Mouse (Mus musculus): ENCODE data around the gene Gm20388. TPM values are rescaled to one million over a fixed set of nuclear protein-coding genes. Genes with fewer than 3 reads are reported as not detected.

Gene Gm20388
- polyA plus RNA-seq, 1 experiment from 2014 or later: 1.4 TPM

GRCm38 (mm10) chr8:120470170-120470569, 559.5 kb downstream of the Gm20388 start:
- H3K27ac ChIP-seq (ENCODE audit: low read length): no peak overlapping the region
- H3K4me3 ChIP-seq (ENCODE audit: low read depth, low read length): no peak overlapping the region
- peaks cover 36% of the 10 kb centered on the region for H3K4me1 ChIP-seq (ENCODE audit: control insufficient read depth, low read depth, low read length)
- 73% methylated on average over 12 of the region's 12 CpGs for WGBS (ENCODE audit: insufficient replicate concordance)
- no peak overlapping the region for H3K9ac ChIP-seq (ENCODE audit: low read depth, low read length)
- no peak for ATAC-seq (ENCODE audit: low read depth)
- H3K4me2 ChIP-seq (ENCODE audit: low read depth, low read length): no peak overlapping the region
- peaks cover 8% of the 10 kb centered on the region; the same call in 1 of the 2 replicates for H3K27me3 ChIP-seq (ENCODE audit: control insufficient read depth, insufficient read depth, low read depth, low read length)
- no peaks in the 10 kb centered on the region for H3K36me3 ChIP-seq (ENCODE audit: control insufficient read depth, insufficient read depth)
- H3K9me3 ChIP-seq (replicated peaks; ENCODE audit: control insufficient read depth, low read length): no peaks in the 10 kb centered on the region

- Histone ChIP-seq H3K27ac (ENCODE audit: low read length) (no peak overlapping the region), H3K4me1 (ENCODE audit: control insufficient read depth, low read depth, low read length) (peaks cover 44% of the 10 kb centered on the region), H3K36me3 (ENCODE audit: control insufficient read depth, insufficient read depth) (no peaks in the 10 kb centered on the region), H3K27me3 (ENCODE audit: control insufficient read depth, insufficient read depth, low read depth, low read length) (peaks cover 8% of the 10 kb centered on the region; the same call in 1 of the 2 replicates), H3K4me2 (ENCODE audit: low read depth, low read length) (no peak overlapping the region), H3K9ac (ENCODE audit: low read depth, low read length) (no peak overlapping the region), H3K9me3 (replicated peaks; ENCODE audit: control insufficient read depth, low read length) (no peaks in the 10 kb centered on the region), H3K4me3 (ENCODE audit: low read depth, low read length) (no peak overlapping the region)
- no peak for ATAC-seq (ENCODE audit: low read depth)
- WGBS (ENCODE audit: insufficient replicate concordance): 18% methylated on average over 7 of the region's 7 CpGs
These were observed 560.5 kb downstream of the Gm20388 start for GRCm38 (mm10) chr8:120471166-120471565.

GRCm38 (mm10) chr8:120471752-120472151, 561.1 kb downstream of the Gm20388 start:
- peaks cover 7% of the 10 kb centered on the region; the same call in 1 of the 2 replicates for H3K27me3 ChIP-seq (ENCODE audit: control insufficient read depth, insufficient read depth, low read depth, low read length)
- H3K9me3 ChIP-seq (replicated peaks; ENCODE audit: control insufficient read depth, low read length): no peaks in the 10 kb centered on the region
- no peak overlapping the region for H3K4me2 ChIP-seq (ENCODE audit: low read depth, low read length)
- WGBS (ENCODE audit: insufficient replicate concordance): 61% methylated on average over 2 of the region's 2 CpGs
- no peak overlapping the region for H3K4me3 ChIP-seq (ENCODE audit: low read depth, low read length)
- no peak overlapping the region for H3K9ac ChIP-seq (ENCODE audit: low read depth, low read length)
- no peak for ATAC-seq (ENCODE audit: low read depth)
- H3K4me1 ChIP-seq (ENCODE audit: control insufficient read depth, low read depth, low read length): peaks cover 50% of the 10 kb centered on the region
- H3K36me3 ChIP-seq (ENCODE audit: control insufficient read depth, insufficient read depth): no peaks in the 10 kb centered on the region
- H3K27ac ChIP-seq (ENCODE audit: low read length): no peak overlapping the region

GRCm38 (mm10) chr8:120472230-120472629, 561.6 kb downstream of the Gm20388 start:
- Histone ChIP-seq H3K4me3 (ENCODE audit: low read depth, low read length) (no peak overlapping the region), H3K36me3 (ENCODE audit: control insufficient read depth, insufficient read depth) (no peaks in the 10 kb centered on the region), H3K9me3 (replicated peaks; ENCODE audit: control insufficient read depth, low read length) (no peaks in the 10 kb centered on the region), H3K4me2 (ENCODE audit: low read depth, low read length) (no peak overlapping the region), H3K9ac (ENCODE audit: low read depth, low read length) (no peak overlapping the region), H3K27me3 (ENCODE audit: control insufficient read depth, insufficient read depth, low read depth, low read length) (0 out of 2 replicates have a peak, but pooled peaks cover 2% of the 10 kb centered on the region), H3K4me1 (ENCODE audit: control insufficient read depth, low read depth, low read length) (peaks cover 54% of the 10 kb centered on the region), H3K27ac (ENCODE audit: low read length) (no peak overlapping the region)
- no peak for ATAC-seq (ENCODE audit: low read depth)
- 69% methylated on average over 16 of the region's 16 CpGs for WGBS (ENCODE audit: insufficient replicate concordance)

DNA sequence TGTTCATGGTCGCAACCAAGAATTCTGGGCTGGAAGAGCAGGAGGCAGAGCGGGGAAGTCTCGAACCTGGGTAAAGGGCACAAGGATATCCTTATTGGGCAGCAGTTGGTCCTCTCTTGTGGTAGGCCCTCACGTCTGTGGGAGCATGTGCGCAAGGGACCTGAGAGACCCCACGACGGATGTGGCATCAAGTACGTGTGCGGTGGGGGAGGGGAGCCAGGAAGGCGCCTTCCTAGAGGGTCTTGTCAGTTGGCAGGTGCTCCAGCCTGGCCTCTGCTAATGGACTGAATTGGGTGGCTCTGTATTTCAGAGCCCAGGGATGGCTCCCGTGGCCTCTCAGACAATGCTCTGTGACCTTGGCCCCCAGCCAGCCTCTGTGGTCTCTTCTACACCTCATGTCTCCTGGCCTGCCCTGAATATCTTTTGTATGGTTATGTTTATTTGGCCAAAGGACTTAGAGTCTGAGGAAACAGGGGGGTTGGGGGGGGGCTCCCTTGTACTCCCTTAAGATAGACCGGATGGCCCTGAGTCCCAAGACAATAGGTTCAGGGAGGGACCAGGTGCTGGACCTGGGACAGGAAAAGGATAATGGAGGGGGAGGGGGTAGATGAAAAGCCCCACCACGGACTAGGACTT, 563.2 kb downstream of the Gm20388 start:
- Histone ChIP-seq H3K9ac (ENCODE audit: low read depth, low read length) (no peak overlapping the region), H3K27me3 (ENCODE audit: control insufficient read depth, insufficient read depth, low read depth, low read length) (0 out of 2 replicates have a peak, but pooled peaks cover 2% of the 10 kb centered on the region), H3K4me1 (ENCODE audit: control insufficient read depth, low read depth, low read length) (peaks cover 62% of the 10 kb centered on the region), H3K36me3 (ENCODE audit: control insufficient read depth, insufficient read depth) (no peaks in the 10 kb centered on the region), H3K27ac (ENCODE audit: low read length) (no peak overlapping the region), H3K4me3 (ENCODE audit: low read depth, low read length) (no peak overlapping the region), H3K4me2 (ENCODE audit: low read depth, low read length) (no peak overlapping the region), H3K9me3 (replicated peaks; ENCODE audit: control insufficient read depth, low read length) (no peaks in the 10 kb centered on the region)
- WGBS (ENCODE audit: insufficient replicate concordance): 67% methylated on average over 13 of the region's 13 CpGs
- no peak for ATAC-seq (ENCODE audit: low read depth)

GRCm38 (mm10) chr8:120474496-120475235, 564.0 kb downstream of the Gm20388 start:
- H3K9me3 ChIP-seq (replicated peaks; ENCODE audit: control insufficient read depth, low read length): no peaks in the 10 kb centered on the region
- H3K36me3 ChIP-seq (ENCODE audit: control insufficient read depth, insufficient read depth): no peaks in the 10 kb centered on the region
- H3K9ac ChIP-seq (ENCODE audit: low read depth, low read length): peak overlapping the region; percentile 43
- no peak overlapping the region for H3K4me3 ChIP-seq (ENCODE audit: low read depth, low read length)
- 0 out of 2 replicates have a peak, but pooled peaks cover 2% of the 10 kb centered on the region for H3K27me3 ChIP-seq (ENCODE audit: control insufficient read depth, insufficient read depth, low read depth, low read length)
- 45% methylated on average over 11 of the region's 11 CpGs for WGBS (ENCODE audit: insufficient replicate concordance)
- ATAC-seq (ENCODE audit: low read depth): no peak
- peaks cover 70% of the 10 kb centered on the region for H3K4me1 ChIP-seq (ENCODE audit: control insufficient read depth, low read depth, low read length)
- peak overlapping the region; percentile 56; the same call in 1 of the 2 replicates for H3K27ac ChIP-seq (ENCODE audit: low read length)
- 0 out of 2 replicates have a peak overlapping the region, but pooled peaks have one; percentile 50 for H3K4me2 ChIP-seq (ENCODE audit: low read depth, low read length)

GRCm38 (mm10) chr8:120475462-120476201, 565.0 kb downstream of the Gm20388 start:
- peak overlapping the region; percentile 67 for H3K9ac ChIP-seq (ENCODE audit: low read depth, low read length)
- ATAC-seq (ENCODE audit: low read depth): peak; percentile 93
- no peaks in the 10 kb centered on the region for H3K27me3 ChIP-seq (ENCODE audit: control insufficient read depth, insufficient read depth, low read depth, low read length)
- H3K4me3 ChIP-seq (ENCODE audit: low read depth, low read length): peak overlapping the region; percentile 14; the same call in 1 of the 2 replicates
- H3K36me3 ChIP-seq (ENCODE audit: control insufficient read depth, insufficient read depth): no peaks in the 10 kb centered on the region
- H3K4me1 ChIP-seq (ENCODE audit: control insufficient read depth, low read depth, low read length): peaks cover 78% of the 10 kb centered on the region
- WGBS (ENCODE audit: insufficient replicate concordance): 13% methylated on average over 10 of the region's 10 CpGs
- peak overlapping the region; percentile 50 for H3K4me2 ChIP-seq (ENCODE audit: low read depth, low read length)
- H3K27ac ChIP-seq (ENCODE audit: low read length): peak overlapping the region; percentile 80
- no peaks in the 10 kb centered on the region for H3K9me3 ChIP-seq (replicated peaks; ENCODE audit: control insufficient read depth, low read length)

- 64% methylated on average over 25 of the region's 25 CpGs for WGBS (ENCODE audit: insufficient replicate concordance)
- Histone ChIP-seq H3K27me3 (ENCODE audit: control insufficient read depth, insufficient read depth, low read depth, low read length) (no peaks in the 10 kb centered on the region), H3K9me3 (replicated peaks; ENCODE audit: control insufficient read depth, low read length) (no peaks in the 10 kb centered on the region), H3K27ac (ENCODE audit: low read length) (0 out of 2 replicates have a peak overlapping the region, but pooled peaks have one; percentile 14), H3K9ac (ENCODE audit: low read depth, low read length) (no peak overlapping the region), H3K4me3 (ENCODE audit: low read depth, low read length) (no peak overlapping the region), H3K4me2 (ENCODE audit: low read depth, low read length) (no peak overlapping the region), H3K36me3 (ENCODE audit: control insufficient read depth, insufficient read depth) (no peaks in the 10 kb centered on the region), H3K4me1 (ENCODE audit: control insufficient read depth, low read depth, low read length) (peaks cover 75% of the 10 kb centered on the region)
- ATAC-seq (ENCODE audit: low read depth): no peak
These were observed 566.3 kb downstream of the Gm20388 start for GRCm38 (mm10) chr8:120476711-120477575.

All from liver, embryonic 16.5 days (tissue).